Mouse (Mus musculus) cerebellum, adult (tissue): ENCODE measurements around the gene Ptprs.
A peak's percentile ranks its signal among the peaks of the same experiment; 100 is the strongest.

Experiments
- ATAC-seq: cut with Nextera tagmentation; 2 replicates; pipeline ENCODE4 v1.9.2; 2017; ENCODE audit warnings: mild to moderate bottlenecking, moderate library complexity, mixed read lengths; ENCODE audit not compliant: insufficient number of reproducible peaks, low FRiP score, low TSS enrichment

Gene Ptprs

DNA sequence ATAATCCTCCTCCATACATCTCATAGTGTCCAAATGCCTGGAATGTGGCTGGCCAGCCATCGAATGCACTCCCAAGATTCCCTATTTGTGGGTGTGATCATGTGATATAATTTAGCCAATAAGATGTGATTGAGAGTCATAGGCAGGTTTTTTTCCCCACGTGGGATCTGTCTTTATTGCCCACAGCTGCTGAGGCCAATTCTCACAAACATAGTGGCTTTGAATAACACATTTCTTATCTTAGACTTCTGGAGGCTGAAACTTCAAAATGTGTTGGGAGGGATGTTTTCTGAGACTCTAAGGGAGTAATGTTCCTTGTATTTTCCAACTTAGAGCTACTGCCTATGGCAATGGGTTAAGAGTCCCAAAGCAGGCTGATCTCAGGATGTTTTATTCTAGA, 18.2 kb upstream of the Ptprs start:
- no peak for ATAC-seq

DNA sequence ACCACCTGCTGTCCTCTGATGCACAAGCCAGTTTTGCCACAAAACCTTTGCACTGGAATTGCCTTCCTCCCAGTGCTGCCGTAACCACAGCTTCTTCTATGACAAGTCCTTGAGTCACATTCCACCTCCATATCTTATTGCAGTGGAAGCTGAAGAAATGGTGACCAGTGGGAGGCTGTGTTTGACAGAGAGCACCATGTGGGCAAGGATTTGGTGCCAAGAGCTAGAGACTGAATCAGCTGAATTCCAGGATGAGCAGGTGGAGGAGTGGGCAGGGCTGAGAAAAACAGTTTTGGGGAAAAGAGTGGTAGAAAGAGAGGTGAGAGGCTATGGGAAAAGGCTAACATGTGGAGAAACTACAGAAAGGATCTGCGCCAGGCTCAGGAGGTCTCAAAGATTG, 17.6 kb upstream of the Ptprs start:
- no peak for ATAC-seq

DNA sequence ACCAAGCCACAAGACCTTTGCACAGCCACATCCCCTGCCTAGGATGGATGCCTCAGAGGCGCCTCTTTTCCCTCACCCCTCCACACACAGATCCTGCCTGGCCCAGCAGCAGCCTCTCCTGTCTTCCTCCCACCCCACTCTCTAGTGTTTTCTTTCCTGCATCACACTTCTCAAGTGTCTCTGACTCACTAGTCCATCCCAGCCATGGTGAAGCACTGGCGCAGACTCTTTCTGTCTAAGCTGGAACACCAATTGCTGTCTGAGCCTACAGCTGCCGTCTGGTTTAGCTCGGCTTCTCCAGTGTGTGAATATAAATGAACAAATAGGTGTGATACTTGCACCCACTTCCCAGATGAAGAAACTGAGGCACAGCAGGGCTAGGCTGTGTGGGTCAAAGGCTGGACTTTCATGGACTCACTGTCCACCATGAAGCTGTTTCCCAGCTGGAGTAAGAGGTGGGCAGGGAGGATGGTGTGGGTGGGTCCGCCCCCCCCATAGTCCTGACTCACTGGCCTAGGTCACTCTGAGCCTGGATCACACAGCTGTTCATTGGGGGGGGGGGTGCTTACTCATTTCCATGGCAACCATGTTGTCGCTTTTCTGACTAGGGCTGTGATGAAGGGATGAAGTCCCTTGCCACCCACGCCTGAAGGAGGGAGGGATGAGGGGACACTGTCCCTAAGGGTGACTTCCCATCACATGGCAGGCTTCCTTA, 14.3 kb upstream of the Ptprs start:
- no peak for ATAC-seq

DNA sequence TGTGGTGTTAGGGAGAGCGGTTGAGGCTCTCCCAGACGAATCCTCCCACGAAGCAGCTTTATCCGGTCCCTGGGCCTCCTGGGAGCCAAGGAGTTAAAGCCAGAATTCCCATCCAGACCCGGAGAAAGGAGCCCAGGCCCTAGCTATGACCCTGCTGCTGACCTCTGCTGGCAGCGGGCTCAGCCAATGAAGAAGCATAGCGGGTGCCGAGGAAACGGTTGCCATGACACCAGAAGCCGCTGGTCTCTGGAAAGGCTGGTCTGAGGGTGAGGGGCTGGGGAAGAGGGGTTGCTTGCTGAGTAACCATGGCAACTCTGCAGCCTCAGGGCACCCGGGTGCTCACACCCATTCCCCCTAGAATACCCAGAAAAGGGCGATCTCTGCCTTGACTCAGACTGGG, 11.7 kb upstream of the Ptprs start:
- no peak for ATAC-seq

DNA sequence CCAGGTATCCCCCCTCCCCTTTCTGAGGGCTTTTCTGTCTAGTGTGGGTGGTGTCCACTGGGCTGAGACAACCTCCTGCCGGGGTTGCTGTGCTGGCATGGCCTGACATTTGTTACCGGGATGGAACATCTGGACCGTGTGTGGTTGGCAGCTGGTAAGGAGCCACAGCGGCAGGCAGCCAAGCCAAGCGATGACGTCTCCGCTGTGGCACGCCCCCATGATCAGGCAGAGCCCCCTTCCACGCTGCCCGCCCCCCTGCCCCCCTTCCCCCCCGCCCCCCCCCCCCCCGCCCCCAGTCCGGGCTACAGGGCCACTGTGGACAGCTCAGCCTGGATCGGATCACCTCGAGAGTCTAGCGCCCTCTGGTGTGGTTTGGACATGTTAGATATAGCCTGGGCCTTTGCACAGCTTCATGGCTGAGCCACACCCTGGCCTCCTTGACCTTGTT, 11.2 kb upstream of the Ptprs start:
- ATAC-seq = 0 out of 2 replicates have a peak, but pooled peaks have one; percentile 49

DNA sequence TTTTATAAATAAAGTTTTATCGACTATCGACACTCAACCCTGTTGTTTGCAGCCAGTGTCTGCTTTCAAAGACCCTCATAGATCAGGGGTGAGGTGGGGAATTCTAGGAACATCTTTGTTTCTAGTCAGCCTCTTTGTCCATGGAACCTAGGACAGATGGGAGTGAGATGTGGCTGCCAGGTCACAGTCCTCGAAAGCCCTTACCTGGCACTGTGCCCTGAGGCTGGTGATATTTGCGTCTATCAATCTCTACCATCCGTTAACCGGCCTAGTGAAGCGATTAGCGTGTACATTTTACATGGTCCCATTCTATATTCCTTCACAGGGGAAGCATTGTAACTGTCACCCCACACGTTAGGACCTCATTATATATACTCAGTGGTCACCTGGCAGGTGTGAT, 9.6 kb upstream of the Ptprs start:
- ATAC-seq = no peak

DNA sequence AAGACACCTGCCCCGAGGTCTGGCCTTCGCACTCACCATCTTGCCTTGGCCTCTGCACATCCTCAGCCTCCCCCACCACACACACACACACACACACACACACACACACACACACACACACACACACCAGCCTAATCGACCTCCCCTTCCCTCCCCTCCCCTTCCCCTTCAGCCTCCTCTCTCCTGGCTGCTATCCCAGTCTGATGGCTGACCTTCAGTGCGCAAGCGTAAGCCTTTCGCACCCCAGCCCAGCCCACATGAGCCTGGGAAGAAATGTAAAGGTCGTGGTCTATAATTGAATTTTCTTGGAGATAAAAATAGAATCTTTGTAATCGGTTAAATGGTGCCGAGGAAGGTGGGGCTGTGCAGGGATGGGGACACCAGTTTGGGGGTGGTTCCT, 8.8 kb upstream of the Ptprs start:
- no peak for ATAC-seq

DNA sequence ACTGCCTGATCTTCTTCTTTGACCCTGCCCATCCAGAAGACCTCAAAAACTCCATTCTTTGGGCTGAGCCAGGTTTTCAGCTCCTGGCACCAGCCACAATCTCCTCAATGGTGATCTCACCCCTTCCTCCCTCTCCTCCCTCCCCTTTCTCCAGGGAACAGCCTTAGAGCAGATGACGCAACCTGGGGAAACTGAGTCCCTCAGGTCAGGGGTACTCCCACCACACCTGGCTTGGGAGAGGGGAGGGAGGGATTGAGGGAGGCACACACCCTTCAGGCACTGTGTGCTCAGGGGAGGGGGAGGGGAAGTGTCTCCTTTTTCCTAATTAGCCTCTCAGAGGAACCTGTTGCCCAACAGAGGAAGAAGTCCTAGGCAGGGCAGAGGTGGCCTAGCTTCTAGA, 6.4 kb upstream of the Ptprs start:
- ATAC-seq = no peak

DNA sequence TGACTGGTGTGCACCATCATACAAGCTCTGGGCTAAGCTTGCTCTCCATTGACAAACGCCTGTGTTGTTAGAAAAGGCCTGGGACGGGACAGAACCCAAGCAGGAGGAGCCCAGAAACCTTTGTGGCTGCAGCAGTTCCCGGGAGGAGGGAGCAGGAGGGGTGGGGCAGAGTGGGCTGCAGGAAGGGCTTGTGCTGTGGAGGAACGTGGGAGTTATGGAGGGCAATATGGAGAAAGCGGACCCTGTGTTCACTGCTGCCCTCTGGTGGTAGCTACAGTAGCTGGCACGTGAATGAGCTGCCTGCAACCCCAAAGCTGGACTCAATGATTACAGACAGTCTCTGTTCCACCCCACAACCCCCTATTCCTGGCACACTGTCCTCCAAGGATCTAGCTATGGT, 3.1 kb upstream of the Ptprs start:
- no peak for ATAC-seq

DNA sequence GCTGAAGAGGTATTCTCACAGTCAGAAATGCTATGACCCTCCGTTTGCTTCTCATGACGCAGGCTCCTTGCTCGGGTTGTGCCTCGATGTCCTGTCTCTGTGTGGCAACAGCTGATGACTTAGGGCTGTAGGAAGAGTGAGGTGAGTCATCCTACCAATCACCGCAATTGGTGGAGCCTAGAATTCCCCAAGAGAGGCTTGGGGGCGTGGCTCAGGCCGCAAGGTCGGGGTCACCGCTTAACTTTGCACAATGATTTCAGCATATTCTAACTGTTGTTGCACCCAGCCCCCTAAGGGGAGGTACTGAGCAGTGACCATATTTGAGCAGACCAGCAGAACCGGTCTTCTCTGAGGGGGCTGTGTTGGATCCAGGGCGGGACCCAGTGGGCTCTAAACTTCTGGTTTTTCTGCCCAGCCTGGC, 1.9 kb upstream of the Ptprs start:
- no peak for ATAC-seq

DNA sequence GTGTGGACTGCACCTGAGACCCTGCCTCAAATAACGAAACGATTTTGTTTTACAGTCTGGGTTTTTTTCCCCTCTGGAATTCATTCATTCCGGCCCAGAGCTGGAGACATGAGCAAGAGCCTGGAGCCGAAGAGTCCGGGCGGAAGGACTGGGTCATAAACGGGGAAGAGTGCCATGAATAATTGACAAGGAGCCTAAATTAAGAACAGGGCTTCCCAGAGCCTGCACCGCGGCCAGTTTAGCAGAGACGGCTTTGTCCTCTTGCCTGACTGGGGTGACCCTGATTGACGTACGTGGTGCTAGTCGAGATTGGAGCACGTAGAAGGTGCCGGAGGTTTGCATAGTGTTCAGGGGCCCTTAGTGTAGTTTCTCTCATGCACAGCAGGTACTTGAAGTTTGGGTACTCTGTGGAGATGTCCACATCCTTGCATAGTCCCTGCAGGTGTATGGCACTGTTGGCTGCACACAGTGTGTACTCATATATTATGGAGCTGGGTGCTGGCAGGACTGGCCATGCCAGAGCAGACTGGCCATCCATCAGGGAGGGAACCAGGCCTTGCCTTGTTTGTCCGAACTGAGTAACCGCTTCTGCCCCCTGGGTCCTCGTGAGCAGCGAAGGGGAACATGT, 1.0 kb upstream of the Ptprs start:
- ATAC-seq = no peak

DNA sequence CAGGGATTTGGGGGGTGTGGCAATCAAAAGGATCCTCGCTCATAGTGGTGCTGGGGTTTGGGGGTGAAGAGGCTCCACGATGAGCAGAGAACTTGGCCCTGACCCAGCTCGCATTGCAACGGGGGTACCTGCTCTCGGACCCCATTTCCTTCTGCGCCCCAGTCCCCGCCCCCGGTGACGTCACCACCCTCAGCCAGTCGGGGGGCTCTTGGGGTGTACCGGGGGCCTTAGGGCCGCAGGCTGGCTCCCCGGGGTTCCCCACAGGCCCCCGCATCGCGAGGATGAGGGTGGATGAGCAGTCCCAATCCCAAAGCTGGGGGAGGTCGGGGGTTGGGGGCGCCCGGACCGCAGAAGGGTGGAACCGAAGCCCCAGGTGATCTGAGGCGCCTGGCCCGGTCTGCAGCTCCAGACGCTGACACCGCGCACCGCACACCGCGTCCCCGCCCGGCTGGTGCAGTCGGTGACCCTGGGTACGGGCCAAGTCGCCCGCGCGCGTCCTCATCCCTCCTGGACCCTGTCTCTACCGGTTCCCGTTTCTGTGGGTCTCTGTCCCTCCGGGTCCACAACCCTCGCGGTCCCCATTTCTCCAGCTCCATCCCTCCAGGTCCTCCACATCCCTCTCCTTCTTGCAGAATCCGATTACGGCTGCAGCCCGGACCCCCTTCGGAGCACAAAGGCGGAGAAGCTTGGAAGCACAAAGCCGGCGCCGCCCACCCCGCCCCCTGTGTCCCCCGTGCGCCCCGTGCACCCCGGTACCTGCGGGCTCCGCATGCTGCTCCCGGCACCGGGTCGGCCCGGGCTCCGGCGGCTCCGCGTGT, 490 bp downstream of the Ptprs start:
- peak; percentile 6; the same call in 1 of the 2 replicates for ATAC-seq

DNA sequence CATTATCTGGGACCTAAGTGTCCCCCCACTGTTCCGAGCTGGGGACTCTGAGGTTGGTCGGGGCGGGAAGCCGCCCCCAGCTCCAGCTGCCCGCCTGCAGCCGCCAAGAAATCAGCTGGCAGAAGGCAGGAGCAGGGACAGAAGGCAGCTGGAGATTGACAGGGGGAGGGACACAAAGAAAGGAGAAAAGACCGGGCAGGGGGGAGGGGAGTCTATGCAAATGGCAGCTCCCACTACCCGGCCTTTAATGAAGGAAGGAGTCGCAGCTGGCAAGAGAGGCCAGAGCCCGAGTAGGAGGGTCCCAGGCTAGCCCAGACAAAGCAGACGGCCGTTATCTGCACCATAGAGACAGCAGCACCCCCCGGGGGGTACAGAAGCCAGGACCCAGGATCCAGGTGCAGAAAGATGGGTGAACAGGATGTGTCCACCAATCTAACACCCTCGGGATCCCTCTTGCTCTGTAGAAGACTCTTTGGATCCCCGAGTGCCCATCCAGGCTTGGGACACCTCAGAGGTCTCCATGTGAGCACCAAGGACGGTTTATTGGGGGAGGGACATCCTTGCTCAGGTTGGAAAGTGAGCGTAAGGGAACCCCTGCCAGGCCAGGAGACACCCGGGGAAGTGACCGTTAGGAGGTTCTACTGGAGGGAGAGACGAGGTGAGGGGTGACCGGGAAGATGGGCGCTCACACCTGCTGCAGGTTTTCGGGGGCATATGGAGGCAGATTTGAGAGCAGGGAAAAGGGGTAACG, 1.3 kb downstream of the Ptprs start:
- ATAC-seq = no peak

DNA sequence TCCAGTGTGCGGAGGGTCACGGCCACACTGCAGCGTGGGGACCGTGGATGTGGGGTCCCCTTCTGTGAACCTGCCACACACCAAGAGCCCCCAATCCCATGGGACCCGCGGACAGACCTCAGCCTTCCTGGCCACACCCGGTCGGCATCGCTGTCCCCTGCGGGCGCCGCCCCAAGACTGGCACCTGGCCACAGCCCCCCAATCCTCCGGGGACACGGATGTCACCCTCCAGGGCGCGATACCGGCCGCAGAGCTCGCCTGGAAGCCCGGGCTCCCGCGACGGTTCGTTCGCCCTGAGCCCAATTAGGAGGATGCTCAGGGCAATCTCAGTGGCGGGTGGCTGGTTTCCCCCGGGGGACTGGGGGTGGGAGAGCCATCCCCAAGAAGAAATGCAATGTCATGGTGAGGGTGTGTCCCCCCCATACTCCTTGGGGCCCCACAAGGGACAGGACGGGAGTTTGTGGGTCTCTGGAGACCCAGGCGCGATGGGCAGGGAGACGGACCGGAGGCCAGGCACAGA, 1.9 kb downstream of the Ptprs start:
- no peak for ATAC-seq

DNA sequence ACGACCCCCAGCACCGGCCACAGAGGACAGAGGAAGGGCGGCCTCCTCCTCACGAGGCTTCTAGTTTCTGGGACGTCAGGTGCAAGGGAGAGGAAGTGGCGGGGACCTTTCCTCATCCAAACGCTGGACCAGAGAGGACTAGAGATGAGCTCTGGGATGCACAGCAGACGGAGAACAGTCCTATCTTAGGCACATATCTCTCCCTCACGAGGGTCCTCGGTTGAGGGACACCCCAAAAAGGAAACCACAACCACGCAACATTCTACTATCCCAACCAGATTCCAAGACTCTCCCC, 2.7 kb downstream of the Ptprs start:
- no peak for ATAC-seq

DNA sequence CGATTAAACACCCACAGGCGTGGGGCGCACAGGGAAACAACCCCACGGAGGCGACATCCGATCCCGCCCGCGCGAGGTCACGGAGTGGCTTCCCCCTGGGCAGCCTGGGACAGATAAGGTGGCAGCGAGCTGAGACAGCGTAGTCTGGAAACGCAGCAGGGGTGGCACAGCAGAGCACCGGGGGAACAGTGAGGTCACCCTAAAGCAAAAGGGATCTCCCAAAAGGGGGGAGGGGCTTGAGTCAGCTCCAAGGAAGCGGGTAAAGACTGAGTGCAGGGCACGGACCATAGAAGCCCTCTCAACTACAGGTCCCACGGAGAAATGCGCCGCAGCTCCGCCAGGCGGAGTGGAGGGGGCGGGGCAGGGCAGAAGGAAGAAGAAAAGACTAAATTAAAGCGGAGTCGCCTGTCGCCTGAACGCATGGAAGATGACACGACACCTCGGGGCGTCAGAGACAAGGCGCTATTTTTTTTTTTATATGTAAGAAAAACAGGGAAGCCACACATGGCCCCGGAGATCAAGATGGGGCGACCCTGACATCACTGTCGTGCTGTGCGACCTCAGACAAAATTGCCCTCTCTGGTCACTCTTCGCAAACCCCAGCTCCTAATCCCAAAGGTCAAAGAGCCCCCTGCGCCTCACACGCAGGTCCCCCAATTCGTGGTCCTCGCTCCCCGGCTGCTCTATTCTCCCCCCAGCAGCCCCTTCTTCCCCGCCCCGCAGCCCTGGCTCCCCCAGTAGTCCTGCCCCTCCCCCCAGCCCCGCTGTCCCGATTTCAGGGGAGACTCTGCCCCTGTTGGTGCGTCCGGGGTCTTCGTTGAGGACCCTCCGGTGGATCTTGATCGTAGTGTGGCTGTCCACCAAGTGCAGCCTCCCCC, 3.3 kb downstream of the Ptprs start:
- ATAC-seq = no peak

DNA sequence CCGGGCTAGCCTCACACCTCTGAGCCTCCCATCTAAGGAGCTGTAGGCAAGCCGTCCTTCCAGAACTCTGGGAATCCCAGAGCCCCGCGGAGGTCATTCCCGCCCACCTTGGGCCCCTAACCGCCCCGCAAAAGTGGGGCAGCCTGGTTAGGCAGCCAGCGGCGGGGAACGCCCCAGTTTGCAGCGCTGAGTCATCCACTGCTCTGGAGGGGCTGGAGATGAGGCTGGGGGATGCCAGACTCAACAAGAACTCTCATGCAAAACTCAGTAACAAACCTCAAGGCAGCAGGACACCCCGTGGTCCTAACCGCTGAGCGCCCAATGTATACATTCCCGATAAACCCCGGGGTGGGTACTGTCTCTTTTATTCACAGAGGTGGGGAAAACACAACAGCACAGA, 4.2 kb downstream of the Ptprs start:
- ATAC-seq = no peak

DNA sequence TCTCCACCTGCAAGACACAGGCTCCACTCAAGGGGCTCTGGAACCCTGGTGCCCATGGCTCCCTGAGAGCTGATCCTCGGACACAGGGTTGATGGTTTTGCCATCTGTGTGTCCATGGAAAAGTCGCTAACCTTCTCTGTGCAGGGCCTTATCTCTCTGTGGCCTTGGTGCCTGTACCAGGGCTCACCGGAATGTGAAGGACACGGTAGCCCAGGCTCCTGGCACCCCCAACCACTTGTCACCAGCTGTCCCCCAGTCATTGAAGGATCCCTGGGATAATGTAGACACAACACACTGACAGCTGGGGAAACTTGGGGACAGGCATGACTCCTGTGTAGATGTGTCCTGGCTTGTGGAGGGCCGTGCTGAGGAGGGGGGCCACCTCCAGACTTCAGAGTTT, 5.1 kb downstream of the Ptprs start:
- ATAC-seq = no peak

DNA sequence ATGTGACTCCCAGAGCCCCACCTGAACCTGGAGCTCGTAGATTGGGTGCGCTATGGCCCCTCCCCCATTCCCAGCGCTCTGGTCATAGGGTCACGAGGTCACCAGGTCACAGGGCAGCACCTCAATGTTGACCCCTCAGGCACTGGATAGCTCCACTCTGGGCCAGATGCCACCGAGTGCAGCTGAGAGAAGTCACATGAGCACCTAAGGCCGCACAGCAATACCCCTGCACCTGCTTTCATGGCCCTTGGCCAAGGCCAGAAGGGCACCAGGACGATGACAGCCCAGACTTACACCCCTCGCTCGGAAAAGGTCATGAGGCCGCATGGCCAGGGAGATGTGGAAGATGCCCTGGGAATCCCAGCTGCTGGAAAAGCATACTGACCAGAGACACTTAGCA, 5.7 kb downstream of the Ptprs start:
- no peak for ATAC-seq

DNA sequence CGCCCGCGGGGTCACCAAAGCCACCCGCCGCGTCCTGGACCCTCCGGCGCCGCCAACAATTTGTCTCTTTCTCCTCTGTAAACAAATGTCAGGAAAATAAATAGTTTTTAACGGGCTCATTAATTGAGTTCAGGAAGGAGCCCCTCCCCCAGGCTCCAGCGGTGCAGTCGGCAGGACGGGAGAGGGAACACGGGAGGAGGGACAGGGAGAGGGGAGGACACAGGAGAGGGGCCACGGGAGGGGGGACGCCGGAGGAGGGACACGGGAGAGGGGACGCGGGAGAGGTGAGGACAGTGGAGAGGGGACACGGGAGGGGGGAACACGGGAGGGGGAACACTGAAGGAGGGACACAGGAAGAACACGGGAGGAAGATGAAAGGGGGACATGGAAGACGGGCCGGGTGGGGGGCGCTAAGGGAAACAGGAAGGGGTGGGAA, 6.3 kb downstream of the Ptprs start:
- no peak for ATAC-seq
